Mouse (Mus musculus) heart, adult 2 months (tissue): Measurements from ENCODE around the gene Krtdap. TPM values are rescaled to one million over a fixed set of nuclear protein-coding genes. Genes with fewer than 3 reads are reported as not detected.
"Not testable (repeated sequence)": the region's sequence is repeated elsewhere in the genome, so short reads cannot be mapped to it uniquely, and the experiment has no call there.

Experiments used
- DNase-seq, 2 experiments: peaks; one replicate each; pipeline ENCODE4 v3.0.0; 2021
- H3K27ac ChIP-seq: fragments of 200-600 bp; 2 replicates; pipeline ENCODE4 v1.8.1; 2022
- H3K27me3 ChIP-seq: fragments of 200-500 bp; 2 replicates; pipeline ENCODE4 v1.6.1; 2012; ENCODE audit warnings: mild to moderate bottlenecking, low read length, inconsistent platforms, mixed read lengths; ENCODE audit not compliant: control insufficient read depth, insufficient read depth
- H3K36me3 ChIP-seq: fragments of 200-500 bp; 2 replicates; pipeline ENCODE4 v1.6.1; 2012; ENCODE audit warnings: low read length, inconsistent platforms; ENCODE audit not compliant: control insufficient read depth, insufficient read depth
- H3K4me1 ChIP-seq: fragments of 200-500 bp; 2 replicates; pipeline ENCODE4 v1.6.1; 2011; ENCODE audit warnings: low read length; ENCODE audit not compliant: control insufficient read depth, insufficient read depth
- H3K4me3 ChIP-seq: fragments of 200-600 bp; 2 replicates; pipeline ENCODE4 v1.8.1; 2022
- H3K79me2 ChIP-seq: fragments of 200-500 bp; replicated peaks from 2 replicates; pipeline ENCODE4 v1.6.1; 2012; ENCODE audit warnings: mild to moderate bottlenecking, inconsistent platforms, low read length, moderate library complexity, mixed read lengths; ENCODE audit not compliant: control insufficient read depth, insufficient read depth
- H3K9ac ChIP-seq: fragments of 200-500 bp; 2 replicates; pipeline ENCODE4 v1.6.1; 2012; ENCODE audit warnings: low read depth, mild to moderate bottlenecking, control low read depth, inconsistent platforms, low read length, mixed read lengths
- CTCF ChIP-seq: fragments of 200-600 bp; IDR thresholded peaks from 2 replicates; pipeline ENCODE4 v1.8.1; 2022; ENCODE audit warnings: antibody characterized with exemption, mild to moderate bottlenecking, moderate library complexity
- EP300 ChIP-seq: fragments of 200-500 bp; IDR thresholded peaks from 2 replicates; pipeline ENCODE4 v1.6.1; 2011; ENCODE audit warnings: low read depth, low read length, control low read depth; ENCODE audit not compliant: insufficient read depth
- POLR2A ChIP-seq: fragments of 200-500 bp; IDR thresholded peaks from 2 replicates; pipeline ENCODE4 v1.6.1; 2011; ENCODE audit warnings: mild to moderate bottlenecking, low read depth, low read length, control low read depth; ENCODE audit not compliant: insufficient read depth
- WGBS: fragments of 180-500 bp; shearing (Covaris S2); methylation state at CpG from one replicate; pipeline ENCODE4 v1.1.7; 2018; 5-methylcytosine and 5-hydroxymethylcytosine counted together
- intact Hi-C: fragments of 180-260 bp; cut with DNase I; formaldehyde crosslinking; loops from one replicate; pipeline ENCODE4 v1.15.1; 2025
- long read RNA-seq: library from polyadenylated mRNA; stranded (forward); transcript quantifications from one replicate; pipeline ENCODE4 v2.0.0, GENCODE M21; 2021
- polyA plus RNA-seq: library from polyadenylated mRNA; depleted of rRNA; stranded (reverse); fragments of >200 nt; gene quantifications from 2 replicates; pipeline ENCODE4 v1.2.3, GENCODE M21; 2012; rRNA removed
- total RNA-seq, 2 experiments: library from RNA; stranded (reverse); gene quantifications; 2 replicates each; pipeline ENCODE4 v1.2.3; 2021

Krtdap gene
- total RNA-seq (not detected), polyA plus RNA-seq (not detected in 2 replicates)
- long read RNA-seq, result 0 reads

- Histone ChIP-seq H3K36me3 (no peaks in the 10 kb centered on the region), H3K4me3 (no peak within 1 kb of the TSS), H3K27me3 (no peaks in the 10 kb centered on the region), H3K79me2 (no peaks in the 10 kb centered on the region), H3K4me1 (no peaks in the 10 kb centered on the region), H3K9ac (no peak within 1 kb of the TSS), H3K27ac (no peak within 1 kb of the TSS)
- intact Hi-C loops, result no loop called here
- TF ChIP-seq EP300 (no peak), CTCF (no peak), POLR2A (no peak)
- DNase-seq, result no peak
- WGBS, result 37% methylated on average over 15 of the region's 15 CpGs
These were observed at the start of gene Krtdap for GRCm38 (mm10) chr7:30787377-30788022. Gene Krtdap (plus strand): TSS chr7:30787896.

- H3K36me3 ChIP-seq, intact Hi-C loops, DNase-seq, H3K9ac ChIP-seq, H3K79me2 ChIP-seq, H3K4me1 ChIP-seq, H3K27me3 ChIP-seq, H3K27ac ChIP-seq, H3K4me3 ChIP-seq: not testable (repeated sequence)
- WGBS, result 70% methylated on average over 2 of the region's 2 CpGs
These were observed 45.1 kb upstream of the Krtdap start for GRCm38 (mm10) chr7:30742570-30742969.

GRCm38 (mm10) chr7:30743617-30744016, 44.1 kb upstream of the Krtdap start, which contains the start of gene Gapdhs:
Gene Gapdhs (minus strand): TSS chr7:30743681.
- 71% methylated on average over 1 of the region's 4 CpGs for WGBS
- H3K9ac ChIP-seq, DNase-seq, H3K27ac ChIP-seq, intact Hi-C loops, H3K4me1 ChIP-seq, H3K79me2 ChIP-seq, H3K27me3 ChIP-seq, H3K36me3 ChIP-seq, H3K4me3 ChIP-seq: not testable (repeated sequence)

- Histone ChIP-seq H3K4me3 (no peak overlapping the region), H3K36me3 (no peaks in the 10 kb centered on the region), H3K27ac (no peak overlapping the region), H3K9ac (no peak overlapping the region), H3K27me3 (no peaks in the 10 kb centered on the region), H3K79me2 (no peaks in the 10 kb centered on the region), H3K4me1 (no peaks in the 10 kb centered on the region)
- intact Hi-C loops, result no loop called here
- DNase-seq, result peak; percentile 31 to 36
- no peak for TF ChIP-seq POLR2A
- WGBS, result 25% methylated on average over 4 of the region's 4 CpGs
These were observed 43.6 kb upstream of the Krtdap start for GRCm38 (mm10) chr7:30744022-30744598.

- TF ChIP-seq CTCF, result no peak
- TF ChIP-seq POLR2A, result no peak
- no peak for TF ChIP-seq EP300
- no peak for DNase-seq
- Histone ChIP-seq H3K36me3 (no peaks in the 10 kb centered on the region), H3K27me3 (no peaks in the 10 kb centered on the region), H3K4me1 (no peaks in the 10 kb centered on the region), H3K79me2 (no peaks in the 10 kb centered on the region), H3K27ac (no peak overlapping the region), H3K4me3 (no peak overlapping the region), H3K9ac (no peak overlapping the region)
- intact Hi-C loops, result no loop called here
- 84% methylated on average over 7 of the region's 7 CpGs for WGBS
These were observed 40.0 kb upstream of the Krtdap start for GRCm38 (mm10) chr7:30747525-30748204.

GRCm38 (mm10) chr7:30749824-30750606, 37.7 kb upstream of the Krtdap start:
- no peak for TF ChIP-seq EP300
- no peak for TF ChIP-seq POLR2A
- no peak for TF ChIP-seq CTCF

More at GRCm38 (mm10) chr7:30749824-30750606, 37.7 kb upstream of the Krtdap start:
- no peak for DNase-seq
- Histone ChIP-seq H3K27me3 (no peaks in the 10 kb centered on the region), H3K79me2 (no peaks in the 10 kb centered on the region), H3K9ac (no peak overlapping the region), H3K4me1 (no peaks in the 10 kb centered on the region), H3K4me3 (no peak overlapping the region), H3K36me3 (no peaks in the 10 kb centered on the region), H3K27ac (no peak overlapping the region)
- intact Hi-C loops, result no loop called here
- 75% methylated on average over 13 of the region's 13 CpGs for WGBS
